Mouse (Mus musculus) limb, embryonic 11.5 days (tissue): ENCODE measurements around the gene Card10. TPM values are rescaled to one million over a fixed set of nuclear protein-coding genes. Genes with fewer than 3 reads are reported as not detected.

Source experiments
- ATAC-seq: fragments of 200-750 bp; cut with Nextera tagmentation; 2 replicates; pipeline ENCODE4 v1.8.0; 2017; ENCODE audit warnings: low read depth; ENCODE audit not compliant: insufficient number of reproducible peaks, low FRiP score, low TSS enrichment
- DNase-seq: peaks from one replicate; pipeline ENCODE4 v3.0.0-alpha.2; 2015; ENCODE audit warnings: low spot score
- H3K27ac ChIP-seq: fragments of 300-500 bp; sonication (generic); replicated peaks from 2 replicates; pipeline ENCODE4 v1.5.1; 2014; ENCODE audit warnings: low read depth, mild to moderate bottlenecking, low read length
- H3K27me3 ChIP-seq: fragments of 300-500 bp; sonication (generic); 2 replicates; pipeline ENCODE4 v1.6.1; 2014; ENCODE audit warnings: mild to moderate bottlenecking, low read length, mixed read lengths; ENCODE audit not compliant: control insufficient read depth, insufficient read depth
- H3K36me3 ChIP-seq: fragments of 300-500 bp; sonication (generic); 2 replicates; pipeline ENCODE4 v1.6.1; 2014; ENCODE audit warnings: mild to moderate bottlenecking, low read length, moderate library complexity, mixed read lengths; ENCODE audit not compliant: control insufficient read depth, insufficient read depth
- H3K4me1 ChIP-seq: fragments of 300-500 bp; sonication (generic); 2 replicates; pipeline ENCODE4 v1.6.1; 2014; ENCODE audit warnings: low read length, mixed read lengths; ENCODE audit not compliant: control insufficient read depth, insufficient read depth
- H3K4me2 ChIP-seq: fragments of 300-500 bp; sonication (generic); 2 replicates; pipeline ENCODE4 v1.6.1; 2014; ENCODE audit warnings: low read depth, mild to moderate bottlenecking, moderate library complexity; ENCODE audit not compliant: severe bottlenecking
- H3K4me3 ChIP-seq: fragments of 300-500 bp; sonication (generic); 2 replicates; pipeline ENCODE4 v1.5.1; 2014; ENCODE audit warnings: low read depth, low read length
- H3K9ac ChIP-seq: fragments of 300-500 bp; sonication (generic); 2 replicates; pipeline ENCODE4 v1.6.1; 2014; ENCODE audit warnings: mild to moderate bottlenecking, low read length
- H3K9me3 ChIP-seq: fragments of 300-500 bp; sonication (generic); 2 replicates; pipeline ENCODE4 v1.6.1; 2016; ENCODE audit warnings: low read length; ENCODE audit not compliant: control insufficient read depth
- WGBS: fragments of 180-500 bp; shearing (Covaris S2); extraction: QIAGEN DNeasy Blood & Tissue Kit; methylation state at CpG from one replicate; pipeline ENCODE4 v1.1.7; 2014; 5-methylcytosine and 5-hydroxymethylcytosine counted together
- polyA plus RNA-seq: library from polyadenylated mRNA; unstranded; fragments of >200 nt; fragmentation: Nextera tagmentation; extraction: Ambion mirVana; gene quantifications from 2 replicates; pipeline ENCODE4 v1.2.1, GENCODE M21; 2014

Card10 gene
- polyA plus RNA-seq, 1 experiment from 2014 or later = 3.5 TPM

- Histone ChIP-seq H3K36me3 (no peaks in the 10 kb centered on the region; the same call in 1 of the 2 replicates), H3K9ac (no peak overlapping the region), H3K4me2 (no peak overlapping the region), H3K4me3 (no peak overlapping the region), H3K4me1 (0 out of 2 replicates have a peak, but pooled peaks cover 3% of the 10 kb centered on the region), H3K27me3 (no peaks in the 10 kb centered on the region), H3K9me3 (no peaks in the 10 kb centered on the region), H3K27ac (no peak overlapping the region)
- WGBS = 91% methylated on average over 5 of the region's 5 CpGs
- no peak for ATAC-seq
- no peak for DNase-seq
Measured at GRCm38 (mm10) chr15:78779690-78780089, 23.2 kb downstream of the Card10 start.

GRCm38 (mm10) chr15:78779253-78779652 is 23.6 kb downstream of the Card10 start:
- Histone ChIP-seq H3K4me1 (0 out of 2 replicates have a peak, but pooled peaks cover 3% of the 10 kb centered on the region), H3K36me3 (no peaks in the 10 kb centered on the region; the same call in 1 of the 2 replicates), H3K27me3 (no peaks in the 10 kb centered on the region), H3K9me3 (no peaks in the 10 kb centered on the region), H3K27ac (no peak overlapping the region), H3K4me3 (no peak overlapping the region), H3K9ac (no peak overlapping the region), H3K4me2 (no peak overlapping the region)
- 80% methylated on average over 8 of the region's 8 CpGs for WGBS
- no peak for DNase-seq
- no peak for ATAC-seq

GRCm38 (mm10) chr15:78778077-78778870 is 24.6 kb downstream of the Card10 start:
- WGBS = 63% methylated on average over 14 of the region's 15 CpGs

GRCm38 (mm10) chr15:78773290-78773729 is 29.5 kb downstream of the Card10 start, which contains the start of gene Mfng:
TSS of gene Mfng (minus strand) at chr15:78773475.
- Histone ChIP-seq H3K9ac (0 out of 2 replicates have a peak within 1 kb of the TSS, but pooled peaks have one; percentile 22), H3K4me2 (peak within 1 kb of the TSS; percentile 20; the same call in 1 of the 2 replicates), H3K27me3 (no peaks in the 10 kb centered on the region), H3K27ac (0 out of 2 replicates have a peak within 1 kb of the TSS, but pooled peaks have one; percentile 33), H3K36me3 (no peaks in the 10 kb centered on the region; the same call in 1 of the 2 replicates), H3K9me3 (no peaks in the 10 kb centered on the region), H3K4me3 (peak within 1 kb of the TSS; percentile 10; the same call in 1 of the 2 replicates), H3K4me1 (peaks cover 7% of the 10 kb centered on the region)
- ATAC-seq = no peak
- peak; percentile 72 for DNase-seq
- 0% methylated on average over 9 of the region's 11 CpGs for WGBS

More at GRCm38 (mm10) chr15:78778077-78778870, 24.6 kb downstream of the Card10 start:
- DNase-seq (peak; percentile 90), ATAC-seq (no peak)
- Histone ChIP-seq H3K9ac (no peak overlapping the region), H3K36me3 (no peaks in the 10 kb centered on the region; the same call in 1 of the 2 replicates), H3K9me3 (no peaks in the 10 kb centered on the region), H3K4me3 (no peak overlapping the region), H3K27me3 (no peaks in the 10 kb centered on the region), H3K4me1 (peaks cover 5% of the 10 kb centered on the region), H3K4me2 (no peak overlapping the region), H3K27ac (no peak overlapping the region)

- Histone ChIP-seq H3K9ac (0 out of 2 replicates have a peak overlapping the region, but pooled peaks have one; percentile 3), H3K4me3 (peak overlapping the region; percentile 10; the same call in 1 of the 2 replicates), H3K9me3 (no peaks in the 10 kb centered on the region), H3K27ac (no peak overlapping the region), H3K27me3 (no peaks in the 10 kb centered on the region), H3K4me1 (peaks cover 7% of the 10 kb centered on the region), H3K4me2 (0 out of 2 replicates have a peak overlapping the region, but pooled peaks have one; percentile 20), H3K36me3 (no peaks in the 10 kb centered on the region; the same call in 1 of the 2 replicates)
- ATAC-seq = no peak
- WGBS = 41% methylated on average over 14 of the region's 14 CpGs
- DNase-seq = no peak
Measured at GRCm38 (mm10) chr15:78772856-78773255, 30.0 kb downstream of the Card10 start.

- 46% methylated on average over 4 of the region's 4 CpGs for WGBS
- no peaks in the 10 kb centered on the region for H3K9me3 ChIP-seq
- H3K27me3 ChIP-seq = no peaks in the 10 kb centered on the region
- 0 out of 2 replicates have a peak overlapping the region, but pooled peaks have one; percentile 33 for H3K27ac ChIP-seq
- ATAC-seq (no peak), DNase-seq (no peak)
- peaks cover 7% of the 10 kb centered on the region for H3K4me1 ChIP-seq
- H3K4me3 ChIP-seq = no peak overlapping the region
- H3K4me2 ChIP-seq = 0 out of 2 replicates have a peak overlapping the region, but pooled peaks have one; percentile 4
- no peak overlapping the region for H3K9ac ChIP-seq
- H3K36me3 ChIP-seq = no peaks in the 10 kb centered on the region
Measured at GRCm38 (mm10) chr15:78772368-78772763, 30.5 kb downstream of the Card10 start.

GRCm38 (mm10) chr15:78771531-78772367 is 31.1 kb downstream of the Card10 start:
- Histone ChIP-seq H3K4me1 (peaks cover 7% of the 10 kb centered on the region), H3K27ac (0 out of 2 replicates have a peak overlapping the region, but pooled peaks have one; percentile 33), H3K9me3 (no peaks in the 10 kb centered on the region), H3K4me3 (no peak overlapping the region), H3K9ac (no peak overlapping the region), H3K27me3 (no peaks in the 10 kb centered on the region), H3K36me3 (no peaks in the 10 kb centered on the region), H3K4me2 (peak overlapping the region; percentile 10; the same call in 1 of the 2 replicates)
- no peak for DNase-seq
- 65% methylated on average over 19 of the region's 19 CpGs for WGBS
- no peak for ATAC-seq

- H3K9ac ChIP-seq = no peak overlapping the region
- no peaks in the 10 kb centered on the region for H3K27me3 ChIP-seq
- peaks cover 7% of the 10 kb centered on the region for H3K4me1 ChIP-seq
- DNase-seq = no peak
- no peak for ATAC-seq
- H3K4me3 ChIP-seq = no peak overlapping the region
- no peak overlapping the region for H3K27ac ChIP-seq
- H3K4me2 ChIP-seq = peak overlapping the region; percentile 10; the same call in 1 of the 2 replicates
- 63% methylated on average over 5 of the region's 5 CpGs for WGBS
- no peaks in the 10 kb centered on the region for H3K36me3 ChIP-seq
- no peaks in the 10 kb centered on the region for H3K9me3 ChIP-seq
Measured at GRCm38 (mm10) chr15:78770983-78771355, 31.9 kb downstream of the Card10 start.
